Mouse (Mus musculus) retina, postnatal 1 day (tissue): ENCODE data around the gene Gm10160.
A peak's percentile ranks its signal among the peaks of the same experiment; 100 is the strongest.

Experiments
- DNase-seq: peaks from one replicate; pipeline ENCODE4 v3.0.0-alpha.2; 2012

Gene Gm10160

GRCm38 (mm10) chr7:81855694-81856093 lies at the start of gene Gm10160:
Gm10160 (minus strand) TSS chr7:81855794.
- no peak for DNase-seq

GRCm38 (mm10) chr7:81904926-81905325 lies 49.3 kb upstream of the Gm10160 start:
- no peak for DNase-seq

- DNase-seq, result no peak
Observed at GRCm38 (mm10) chr7:81904094-81904493, 48.5 kb upstream of the Gm10160 start.

- no peak for DNase-seq
Observed at GRCm38 (mm10) chr7:81899361-81899760, 43.8 kb upstream of the Gm10160 start.

GRCm38 (mm10) chr7:81885128-81885527 lies 29.5 kb upstream of the Gm10160 start:
- no peak for DNase-seq

GRCm38 (mm10) chr7:81881600-81881999 lies 26.0 kb upstream of the Gm10160 start:
- DNase-seq, result no peak

- DNase-seq, result no peak
Observed at GRCm38 (mm10) chr7:81880797-81881196, 25.2 kb upstream of the Gm10160 start.

- DNase-seq, result no peak
Observed at GRCm38 (mm10) chr7:81880286-81880685, 24.7 kb upstream of the Gm10160 start.

- DNase-seq, result no peak
Observed at GRCm38 (mm10) chr7:81875372-81875771, 19.8 kb upstream of the Gm10160 start.

GRCm38 (mm10) chr7:81874636-81875035 lies 19.0 kb upstream of the Gm10160 start:
- DNase-seq, result peak; percentile 60

GRCm38 (mm10) chr7:81873807-81874206 lies 18.2 kb upstream of the Gm10160 start:
- DNase-seq, result no peak

- no peak for DNase-seq
Observed at GRCm38 (mm10) chr7:81872493-81873013, 17.0 kb upstream of the Gm10160 start.

GRCm38 (mm10) chr7:81868158-81868557 lies 12.6 kb upstream of the Gm10160 start:
- DNase-seq, result peak; percentile 81

- no peak for DNase-seq
Observed at GRCm38 (mm10) chr7:81867231-81867930, 11.8 kb upstream of the Gm10160 start.

GRCm38 (mm10) chr7:81865937-81866336 lies 10.3 kb upstream of the Gm10160 start:
- no peak for DNase-seq

- no peak for DNase-seq
Observed at GRCm38 (mm10) chr7:81864552-81864951, 9.0 kb upstream of the Gm10160 start.

GRCm38 (mm10) chr7:81862587-81863583 lies 7.3 kb upstream of the Gm10160 start:
- no peak for DNase-seq

- DNase-seq, result peak; percentile 36
Observed at GRCm38 (mm10) chr7:81861921-81862320, 6.3 kb upstream of the Gm10160 start.

GRCm38 (mm10) chr7:81861461-81861860 lies 5.9 kb upstream of the Gm10160 start:
- DNase-seq, result no peak

GRCm38 (mm10) chr7:81860996-81861395 lies 5.4 kb upstream of the Gm10160 start:
- no peak for DNase-seq

GRCm38 (mm10) chr7:81860071-81860470 lies 4.5 kb upstream of the Gm10160 start:
- no peak for DNase-seq

GRCm38 (mm10) chr7:81858968-81859721 lies 3.6 kb upstream of the Gm10160 start, which contains the start of gene Tm6sf1:
Tm6sf1 (plus strand) TSS chr7:81859001.
- DNase-seq, result peak; percentile 79

GRCm38 (mm10) chr7:81858236-81858635 lies 2.6 kb upstream of the Gm10160 start:
- DNase-seq, result peak; percentile 59
